Mouse (Mus musculus) kidney, postnatal 0 days (tissue): ENCODE data around the gene Gtf3a. TPM values are rescaled to one million over a fixed set of nuclear protein-coding genes. Genes with fewer than 3 reads are reported as not detected.

Experiments
- ATAC-seq: fragments of 200-750 bp; cut with Nextera tagmentation; replicated peaks from 2 replicates; pipeline ENCODE4 v1.8.0; 2017; ENCODE audit warnings: low read depth, moderate number of reproducible peaks, moderate TSS enrichment, moderate library complexity; ENCODE audit not compliant: low FRiP score
- DNase-seq: peaks from one replicate; pipeline ENCODE4 v3.0.0-alpha.2; 2016; ENCODE audit warnings: low spot score
- H3K27ac ChIP-seq: fragments of 300-500 bp; sonication (generic); 2 replicates; pipeline ENCODE4 v1.5.1; 2014; ENCODE audit warnings: mild to moderate bottlenecking
- H3K27me3 ChIP-seq: fragments of 300-500 bp; sonication (generic); 2 replicates; pipeline ENCODE4 v1.6.1; 2014; ENCODE audit warnings: low read length, mixed read lengths; ENCODE audit not compliant: insufficient read depth
- H3K36me3 ChIP-seq: fragments of 300-500 bp; sonication (generic); 2 replicates; pipeline ENCODE4 v1.6.1; 2014; ENCODE audit warnings: low read length, mixed read lengths; ENCODE audit not compliant: insufficient read depth
- H3K4me1 ChIP-seq: fragments of 300-500 bp; sonication (generic); replicated peaks from 2 replicates; pipeline ENCODE4 v1.6.1; 2014; ENCODE audit warnings: antibody characterized with exemption, low read length, mixed read lengths; ENCODE audit not compliant: insufficient read depth
- H3K4me2 ChIP-seq: fragments of 300-500 bp; sonication (generic); 2 replicates; pipeline ENCODE4 v1.6.1; 2014; ENCODE audit warnings: mild to moderate bottlenecking, low read length, moderate library complexity, mixed read lengths
- H3K4me3 ChIP-seq: fragments of 300-500 bp; sonication (generic); replicated peaks from 2 replicates; pipeline ENCODE4 v1.5.1; 2014; ENCODE audit warnings: low read depth, low read length
- H3K9ac ChIP-seq: fragments of 300-500 bp; sonication (generic); 2 replicates; pipeline ENCODE4 v1.6.1; 2014; ENCODE audit warnings: low read depth, low read length
- H3K9me3 ChIP-seq: fragments of 300-500 bp; sonication (generic); replicated peaks from 2 replicates; pipeline ENCODE4 v1.6.1; 2016; ENCODE audit warnings: low read length, inconsistent platforms, mixed read lengths
- CTCF ChIP-seq: IDR thresholded peaks from 2 replicates; pipeline ENCODE4 v1.5.1; 2016; ENCODE audit warnings: antibody characterized with exemption, low read depth, mild to moderate bottlenecking, moderate library complexity
- WGBS: fragments of 180-500 bp; shearing (Covaris S2); extraction: QIAGEN DNeasy Blood & Tissue Kit; methylation state at CpG from one replicate; pipeline ENCODE4 v1.1.7; 2014; 5-methylcytosine and 5-hydroxymethylcytosine counted together
- polyA plus RNA-seq: library from polyadenylated mRNA; unstranded; fragments of >200 nt; fragmentation: Nextera tagmentation; extraction: Ambion mirVana; gene quantifications from 2 replicates; pipeline ENCODE4 v1.2.1, GENCODE M21; 2015

Gtf3a gene
- polyA plus RNA-seq, 1 experiment from 2014 or later, result 112 TPM

DNA sequence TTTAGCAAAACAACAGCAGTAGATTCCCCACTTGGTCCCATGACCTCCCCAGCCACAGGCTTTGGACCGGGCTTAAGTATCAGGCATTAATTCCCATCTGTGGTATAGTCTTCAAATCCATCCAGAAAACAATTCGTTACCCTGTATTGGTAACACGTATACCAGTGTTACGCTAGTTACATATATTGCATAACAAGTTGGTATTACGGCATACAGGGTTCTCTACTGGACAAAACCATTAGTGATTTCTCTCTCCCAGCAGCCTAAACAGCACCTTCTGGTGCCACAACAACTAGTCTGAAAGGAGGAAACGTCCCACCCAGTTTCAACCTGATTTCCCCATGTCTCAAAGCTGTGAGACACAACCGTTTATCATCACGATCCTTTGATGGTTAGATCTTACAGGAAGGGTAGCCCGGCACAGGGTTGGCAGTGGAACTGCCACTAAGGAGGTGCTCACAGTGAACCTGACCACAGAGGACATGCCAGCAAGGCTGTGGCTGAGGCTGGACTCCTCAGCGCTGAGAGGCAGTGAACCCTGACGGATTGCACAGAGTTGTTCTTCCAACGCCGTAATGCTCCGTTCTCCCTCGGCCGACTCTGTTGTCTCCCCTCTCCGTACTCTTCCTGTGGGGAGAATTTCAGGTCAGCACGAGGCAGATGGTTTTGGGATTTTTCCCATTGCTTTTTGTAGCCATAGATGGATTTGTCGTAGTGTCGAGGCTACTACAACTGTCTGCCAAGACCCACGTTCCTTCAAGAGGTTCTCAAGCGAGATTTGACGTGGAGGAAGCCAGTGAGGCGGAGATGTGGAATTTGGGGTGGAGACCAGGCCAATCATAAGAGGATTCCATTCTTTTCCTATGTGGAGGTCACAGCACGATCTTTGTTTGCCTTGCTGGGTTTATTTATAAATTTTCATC is 25.7 kb downstream of the Gtf3a start:
- Histone ChIP-seq H3K4me1 (peaks cover 11% of the 10 kb centered on the region), H3K27me3 (no peaks in the 10 kb centered on the region), H3K27ac (0 out of 2 replicates have a peak overlapping the region, but pooled peaks have one; percentile 31), H3K4me2 (peak overlapping the region; percentile 23; the same call in 1 of the 2 replicates), H3K9ac (no peak overlapping the region), H3K4me3 (no peak overlapping the region), H3K36me3 (no peaks in the 10 kb centered on the region), H3K9me3 (no peaks in the 10 kb centered on the region)
- peak; percentile 67 for DNase-seq
- no peak for TF ChIP-seq CTCF
- 48% methylated on average over 25 of the region's 25 CpGs for WGBS
- peak; percentile 64 for ATAC-seq

- peak overlapping the region; percentile 60 for H3K27ac ChIP-seq
- WGBS, result 21% methylated on average over 13 of the region's 13 CpGs
- H3K27me3 ChIP-seq, result no peaks in the 10 kb centered on the region
- peak overlapping the region; percentile 23 for H3K4me2 ChIP-seq
- no peak for TF ChIP-seq CTCF
- no peak overlapping the region for H3K9ac ChIP-seq
- no peaks in the 10 kb centered on the region for H3K9me3 ChIP-seq
- ATAC-seq (no peak), DNase-seq (no peak)
- peaks cover 11% of the 10 kb centered on the region for H3K4me1 ChIP-seq
- H3K36me3 ChIP-seq, result no peaks in the 10 kb centered on the region
- H3K4me3 ChIP-seq, result no peak overlapping the region
Observed at GRCm38 (mm10) chr5:146974781-146975123, 26.3 kb downstream of the Gtf3a start.

GRCm38 (mm10) chr5:146981376-146981775 is 32.9 kb downstream of the Gtf3a start:
- Histone ChIP-seq H3K27ac (no peak overlapping the region), H3K4me3 (no peak overlapping the region), H3K27me3 (no peaks in the 10 kb centered on the region), H3K4me1 (peaks cover 4% of the 10 kb centered on the region), H3K9ac (no peak overlapping the region), H3K36me3 (no peaks in the 10 kb centered on the region), H3K9me3 (no peaks in the 10 kb centered on the region), H3K4me2 (no peak overlapping the region)
- ATAC-seq (no peak), DNase-seq (no peak)
- WGBS, result 82% methylated on average over 6 of the region's 6 CpGs
- no peak for TF ChIP-seq CTCF

GRCm38 (mm10) chr5:146983216-146983615 is 34.8 kb downstream of the Gtf3a start:
- H3K4me1 ChIP-seq, result peaks cover 7% of the 10 kb centered on the region
- TF ChIP-seq CTCF, result peak; percentile 93
- no peaks in the 10 kb centered on the region for H3K27me3 ChIP-seq
- DNase-seq (peak; percentile 85), ATAC-seq (0 out of 2 replicates have a peak, but pooled peaks have one; percentile 25)
- WGBS, result 6% methylated on average over 8 of the region's 8 CpGs
- no peak overlapping the region for H3K4me2 ChIP-seq
- H3K9me3 ChIP-seq, result no peaks in the 10 kb centered on the region
- H3K36me3 ChIP-seq, result no peaks in the 10 kb centered on the region
- H3K4me3 ChIP-seq, result no peak overlapping the region
- H3K27ac ChIP-seq, result no peak overlapping the region
- no peak overlapping the region for H3K9ac ChIP-seq

GRCm38 (mm10) chr5:146985725-146986433 is 37.4 kb downstream of the Gtf3a start:
- Histone ChIP-seq H3K4me2 (peak overlapping the region; percentile 32), H3K9ac (no peak overlapping the region), H3K9me3 (no peaks in the 10 kb centered on the region), H3K4me3 (no peak overlapping the region), H3K27ac (no peak overlapping the region), H3K4me1 (peaks cover 7% of the 10 kb centered on the region), H3K27me3 (no peaks in the 10 kb centered on the region), H3K36me3 (no peaks in the 10 kb centered on the region)
- 65% methylated on average over 21 of the region's 21 CpGs for WGBS
- no peak for TF ChIP-seq CTCF
- DNase-seq (no peak), ATAC-seq (no peak)

DNA sequence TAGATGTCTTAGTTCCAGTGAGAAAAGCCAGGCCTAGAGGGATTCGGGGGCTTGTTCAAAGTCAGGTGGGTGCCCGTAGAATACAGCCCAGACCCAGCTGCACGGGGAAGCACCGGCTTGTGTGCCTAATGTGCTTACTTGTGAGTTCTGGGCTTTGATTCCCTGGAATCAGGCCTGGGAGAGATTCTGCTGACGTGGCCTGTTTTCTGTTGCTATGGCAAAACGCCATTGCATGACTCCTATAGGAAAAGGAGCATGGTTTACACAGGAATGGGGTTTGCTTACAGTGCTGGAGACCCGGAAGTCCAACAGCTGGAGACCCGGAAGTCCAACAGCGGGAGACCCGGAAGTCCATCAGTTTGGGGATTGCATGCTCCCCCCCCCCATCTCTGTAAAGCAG is 39.1 kb downstream of the Gtf3a start:
- Histone ChIP-seq H3K27ac (no peak overlapping the region), H3K4me1 (peaks cover 7% of the 10 kb centered on the region), H3K9me3 (no peaks in the 10 kb centered on the region), H3K4me3 (no peak overlapping the region), H3K4me2 (no peak overlapping the region), H3K9ac (no peak overlapping the region), H3K27me3 (no peaks in the 10 kb centered on the region), H3K36me3 (no peaks in the 10 kb centered on the region)
- no peak for TF ChIP-seq CTCF
- 85% methylated on average over 10 of the region's 10 CpGs for WGBS
- ATAC-seq (no peak), DNase-seq (no peak)
